Mouse (Mus musculus) ovary, postnatal 14 days (tissue): ENCODE results near the gene Adam8.

Experiments
- DNase-seq: peaks from one replicate; pipeline ENCODE4 v3.0.0; 2022; ENCODE audit warnings: low spot score

Adam8 gene

DNA sequence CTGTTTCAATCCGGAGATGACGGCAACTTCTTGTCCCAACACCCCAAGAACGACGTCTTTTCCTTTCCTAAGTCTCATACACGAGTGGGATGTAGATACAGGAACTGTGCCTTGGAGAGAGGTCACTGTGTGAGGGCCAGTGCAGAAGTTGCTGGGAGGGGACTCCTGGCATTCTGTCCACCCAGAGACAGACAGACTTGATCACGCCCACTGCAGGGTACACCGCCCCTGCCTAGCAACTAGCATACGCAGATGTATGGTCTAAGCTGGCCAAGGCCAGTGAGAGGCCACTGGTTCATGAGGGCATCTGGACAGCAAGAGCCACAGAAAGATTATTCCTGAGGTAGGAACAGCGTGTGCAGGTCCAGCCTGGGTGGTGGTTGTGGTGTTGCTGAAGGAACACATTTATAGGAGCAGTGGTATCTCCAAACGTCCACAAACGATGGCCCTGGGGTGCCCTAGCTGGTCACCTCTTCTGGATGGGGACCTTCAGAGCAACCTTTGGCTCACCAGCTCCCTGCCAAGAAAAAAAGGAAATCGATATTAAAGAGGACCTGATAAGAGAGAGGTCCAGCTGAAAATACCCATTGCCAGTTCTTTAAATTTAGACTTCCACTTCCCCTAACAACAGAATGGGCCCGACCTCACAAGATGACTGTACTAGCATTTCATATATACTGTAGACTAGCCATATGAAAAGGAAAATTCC lies 13.2 kb downstream of the Adam8 start:
- no peak for DNase-seq

GRCm38 (mm10) chr7:139978278-139978892 lies 14.0 kb downstream of the Adam8 start, which contains the start of gene 6430531B16Rik:
Gene 6430531B16Rik (minus strand): TSS chr7:139978755.
- peak; percentile 75 for DNase-seq

DNA sequence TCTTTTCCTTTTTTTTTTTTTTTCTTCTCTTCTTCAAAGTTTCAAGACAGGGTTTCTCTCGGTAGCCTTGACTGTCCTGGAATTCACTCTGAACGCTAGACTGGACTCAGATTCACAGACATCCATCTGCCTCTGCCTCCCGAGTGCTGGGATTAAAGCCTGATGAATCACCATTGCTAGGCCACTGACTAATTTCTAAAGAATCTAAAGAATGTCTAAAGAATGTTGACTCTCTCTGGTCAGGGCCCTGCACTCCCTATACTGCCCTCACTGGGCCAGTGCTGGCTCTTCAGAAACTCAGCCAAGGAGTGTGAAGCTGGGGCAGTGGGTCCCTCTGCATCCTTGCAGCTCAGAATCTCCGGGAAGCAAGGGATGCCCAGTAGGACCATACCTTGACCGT lies 16.9 kb downstream of the Adam8 start:
- no peak for DNase-seq

DNA sequence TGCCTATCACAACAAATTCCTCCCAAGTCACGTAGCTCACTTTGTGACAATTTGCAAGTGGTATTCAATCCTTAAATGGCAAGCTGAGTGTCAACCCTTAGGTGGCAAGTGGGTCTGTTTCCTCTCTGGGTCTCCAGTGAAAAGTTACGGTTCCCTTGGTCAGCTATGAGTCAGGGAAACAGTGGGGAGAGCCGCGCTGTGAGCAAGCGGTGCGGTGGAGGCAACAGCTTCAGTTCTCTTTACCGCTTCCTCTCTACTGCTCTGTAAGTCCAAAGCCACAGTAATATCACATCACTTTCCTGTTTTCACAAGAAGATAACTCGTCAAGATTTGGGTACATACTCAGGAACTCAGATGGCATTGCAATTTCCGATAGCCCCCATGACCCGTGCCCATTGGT lies 18.1 kb downstream of the Adam8 start:
- DNase-seq, result no peak

DNA sequence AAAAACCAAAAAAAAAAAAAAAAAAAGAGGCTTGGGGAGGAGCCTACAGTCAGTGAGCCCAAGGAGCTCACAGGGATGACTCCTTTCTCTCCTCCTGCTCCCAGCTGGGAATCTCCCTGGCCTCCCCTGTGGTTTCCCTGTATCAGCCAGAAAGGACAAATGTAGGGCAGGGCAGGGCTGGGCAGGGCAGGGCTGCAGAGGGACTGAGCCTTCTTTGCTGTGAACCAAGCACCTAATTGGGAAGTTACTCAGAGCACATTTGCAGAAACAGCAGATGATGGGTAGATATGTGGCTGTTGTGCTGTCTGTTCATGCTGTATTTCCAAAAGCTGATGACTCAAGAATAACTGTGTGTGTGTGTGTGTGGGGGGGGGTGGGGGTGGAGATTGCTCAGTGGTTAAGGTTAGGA lies 19.4 kb downstream of the Adam8 start:
- no peak for DNase-seq

DNA sequence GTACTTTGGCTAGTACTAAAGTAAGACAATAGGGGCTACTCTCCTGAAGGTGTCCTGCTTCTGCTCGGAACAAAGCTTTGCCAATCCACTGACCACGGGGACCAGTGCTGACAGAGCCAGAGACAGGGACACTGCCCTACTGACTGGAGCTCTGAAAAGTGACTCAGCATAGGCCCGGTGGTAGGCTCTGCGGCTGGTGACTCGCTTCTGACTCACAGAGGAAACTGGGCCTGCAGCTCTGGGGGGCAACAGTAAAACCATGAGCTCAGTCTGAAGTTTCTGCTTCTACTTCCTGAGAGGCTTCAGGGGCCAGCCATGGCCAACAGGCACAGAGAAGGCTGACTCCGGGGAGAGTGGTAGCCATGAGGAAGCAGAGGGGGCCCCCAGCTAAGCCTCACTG lies 20.9 kb downstream of the Adam8 start:
- no peak for DNase-seq

GRCm38 (mm10) chr7:139970979-139971378 lies 21.4 kb downstream of the Adam8 start:
- DNase-seq, result no peak

DNA sequence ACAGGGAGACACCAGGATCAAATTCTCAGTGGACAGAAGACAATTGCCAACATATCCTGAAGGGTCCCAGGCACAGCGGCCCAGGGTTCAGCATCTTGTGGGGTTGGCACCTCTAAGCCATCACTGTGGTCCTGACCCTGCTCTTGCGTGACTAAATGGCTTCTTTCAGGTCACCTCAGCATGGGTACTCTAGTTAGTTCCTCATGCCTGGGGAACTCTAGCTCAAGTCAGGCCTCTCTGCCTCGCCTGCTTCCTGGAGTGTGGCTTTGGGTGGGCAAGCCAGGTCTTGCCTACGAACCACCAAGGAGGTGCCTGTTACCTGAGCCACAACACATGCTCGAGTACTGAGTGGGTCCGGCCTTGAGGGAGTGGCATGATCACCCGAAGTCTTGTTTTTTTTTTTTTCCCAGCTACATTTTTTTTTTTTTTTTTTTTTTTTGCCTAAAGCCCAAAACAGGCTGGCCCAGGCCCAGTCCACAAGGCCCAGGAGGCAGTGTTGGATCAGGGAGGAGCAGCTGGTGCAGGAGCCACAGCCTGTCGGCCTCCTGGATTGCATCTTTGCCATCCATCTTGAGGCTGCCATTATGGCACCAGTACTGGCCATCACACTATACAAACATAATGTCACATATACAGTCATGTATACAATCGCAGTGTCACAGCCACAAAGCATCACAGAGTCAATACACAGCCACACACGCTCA lies 22.0 kb downstream of the Adam8 start:
- no peak for DNase-seq

GRCm38 (mm10) chr7:139969348-139970130 lies 22.8 kb downstream of the Adam8 start:
- DNase-seq, result peak; percentile 79

- no peak for DNase-seq
These were observed 23.9 kb downstream of the Adam8 start for GRCm38 (mm10) chr7:139968428-139968827.

GRCm38 (mm10) chr7:139967175-139967574 lies 25.2 kb downstream of the Adam8 start:
- no peak for DNase-seq

- no peak for DNase-seq
These were observed 28.5 kb downstream of the Adam8 start for GRCm38 (mm10) chr7:139963814-139964213.

DNA sequence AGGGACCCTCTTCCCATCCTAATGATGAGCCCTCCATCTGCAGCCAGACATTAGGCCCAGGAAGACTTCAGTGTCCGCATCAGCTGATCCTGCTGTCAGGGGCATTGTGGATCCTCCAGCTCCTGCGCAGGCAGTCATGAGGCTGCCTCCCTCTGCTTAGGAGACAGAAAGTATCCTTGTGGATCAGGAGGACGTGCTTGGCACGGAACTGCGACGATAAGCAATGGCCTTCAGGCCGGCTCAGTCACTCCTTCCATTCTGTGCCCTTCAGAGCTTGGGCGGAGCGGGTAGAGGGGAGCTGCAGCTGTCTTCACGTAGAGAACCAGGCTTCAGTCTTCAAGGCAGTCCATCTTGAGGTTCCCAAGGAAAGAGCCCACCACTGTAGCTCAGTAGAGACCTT lies 31.2 kb downstream of the Adam8 start:
- no peak for DNase-seq

GRCm38 (mm10) chr7:139957958-139958357 lies 34.4 kb downstream of the Adam8 start:
- DNase-seq, result peak; percentile 46

DNA sequence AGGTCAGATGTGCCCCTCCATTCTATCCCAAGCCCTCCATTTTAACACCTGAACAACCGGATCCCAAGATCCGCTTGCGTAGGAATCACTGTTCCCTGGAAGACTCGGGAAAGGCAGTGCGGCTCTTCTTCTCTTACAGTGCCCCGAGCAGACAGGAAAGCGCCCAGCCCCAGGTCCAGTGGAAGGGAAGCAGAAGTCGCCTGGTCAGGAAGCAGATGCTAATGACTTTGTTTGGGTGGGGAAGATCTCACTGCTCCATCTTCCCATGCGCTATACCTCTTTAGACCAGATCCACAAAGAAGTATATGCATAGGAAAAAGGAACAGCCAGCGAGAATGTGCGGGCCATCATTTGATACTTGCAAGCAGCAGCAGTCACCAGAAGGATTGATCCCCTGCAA lies 34.9 kb downstream of the Adam8 start:
- no peak for DNase-seq

GRCm38 (mm10) chr7:139956658-139957057 lies 35.7 kb downstream of the Adam8 start:
- no peak for DNase-seq

DNA sequence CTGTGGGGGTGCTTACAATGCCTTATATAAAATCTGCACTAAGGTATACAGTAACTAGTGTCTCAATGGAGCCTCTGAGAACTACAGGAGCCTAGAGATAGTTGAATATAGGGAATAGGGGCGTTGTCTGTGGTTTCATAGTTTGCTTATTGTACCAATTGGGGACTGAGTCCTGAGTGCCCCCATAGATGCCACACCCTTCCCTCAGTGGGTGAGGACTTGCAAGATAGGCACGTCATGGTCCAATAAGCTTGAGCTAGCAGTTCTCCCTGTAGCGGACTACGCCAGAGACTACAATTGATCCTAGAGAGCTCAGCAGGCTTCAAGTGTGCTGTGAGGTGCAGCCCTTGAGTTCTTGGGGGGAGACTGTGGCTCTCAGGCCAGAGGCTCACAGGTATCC lies 36.9 kb downstream of the Adam8 start:
- no peak for DNase-seq

GRCm38 (mm10) chr7:139951991-139952633 lies 40.2 kb downstream of the Adam8 start:
- DNase-seq, result no peak

GRCm38 (mm10) chr7:139951079-139951478 lies 41.3 kb downstream of the Adam8 start:
- no peak for DNase-seq

- peak; percentile 29 for DNase-seq
These were observed 41.9 kb downstream of the Adam8 start for GRCm38 (mm10) chr7:139950283-139950971.

DNA sequence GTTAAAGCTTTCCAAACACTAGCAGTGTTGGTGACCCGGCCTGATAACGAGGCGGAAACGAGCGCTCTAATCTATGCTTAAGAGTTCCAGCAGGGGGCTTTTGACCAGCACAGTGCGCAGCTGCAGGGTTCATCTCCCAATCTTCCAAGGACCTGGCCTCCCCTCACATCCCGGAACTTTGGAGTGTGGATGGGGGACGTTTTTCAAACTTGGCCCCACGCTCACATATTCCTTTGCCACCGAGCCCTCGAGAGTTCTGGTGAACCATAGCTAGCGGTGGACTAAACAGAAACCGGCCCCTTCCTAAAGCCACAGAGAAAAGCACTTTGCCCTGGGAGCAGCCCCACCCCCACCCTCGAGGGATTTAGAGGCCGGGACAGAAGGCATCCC lies 42.5 kb downstream of the Adam8 start:
- peak; percentile 33 for DNase-seq
